Mouse (Mus musculus) hindbrain, embryonic 16.5 days (tissue): Measurements from ENCODE around the gene 4933430I17Rik. TPM values are rescaled to one million over a fixed set of nuclear protein-coding genes. Genes with fewer than 3 reads are reported as not detected.

Experiments
- ATAC-seq: fragments of 200-750 bp; cut with Nextera tagmentation; 2 replicates; pipeline ENCODE4 v1.8.0; 2017; ENCODE audit warnings: moderate TSS enrichment, moderate library complexity
- H3K27ac ChIP-seq: fragments of 300-500 bp; sonication (generic); 2 replicates; pipeline ENCODE4 v1.5.1; 2014; ENCODE audit warnings: low read depth, mild to moderate bottlenecking, control low read depth, low read length, moderate library complexity
- H3K27me3 ChIP-seq: fragments of 300-500 bp; sonication (generic); replicated peaks from 2 replicates; pipeline ENCODE4 v1.6.1; 2014; ENCODE audit warnings: low read length; ENCODE audit not compliant: control insufficient read depth, insufficient read depth
- H3K36me3 ChIP-seq: fragments of 300-500 bp; sonication (generic); 2 replicates; pipeline ENCODE4 v1.6.1; 2014; ENCODE audit warnings: mild to moderate bottlenecking, low read length, moderate library complexity, mixed read lengths; ENCODE audit not compliant: control insufficient read depth, insufficient read depth
- H3K4me1 ChIP-seq: fragments of 300-500 bp; sonication (generic); 2 replicates; pipeline ENCODE4 v1.6.1; 2014; ENCODE audit warnings: low read depth, low read length; ENCODE audit not compliant: control insufficient read depth, insufficient read depth
- H3K4me2 ChIP-seq: fragments of 300-500 bp; sonication (generic); 2 replicates; pipeline ENCODE4 v1.6.1; 2014; ENCODE audit warnings: mild to moderate bottlenecking, low read length, control low read depth, moderate library complexity
- H3K4me3 ChIP-seq: fragments of 300-500 bp; sonication (generic); 2 replicates; pipeline ENCODE4 v1.5.1; 2014; ENCODE audit warnings: mild to moderate bottlenecking, low read length, control low read depth, moderate library complexity
- H3K9ac ChIP-seq: fragments of 300-500 bp; sonication (generic); 2 replicates; pipeline ENCODE4 v1.6.1; 2014; ENCODE audit warnings: low read depth, mild to moderate bottlenecking, control low read depth, low read length, moderate library complexity
- H3K9me3 ChIP-seq: fragments of 300-500 bp; sonication (generic); 2 replicates; pipeline ENCODE4 v1.6.1; 2014; ENCODE audit warnings: mild to moderate bottlenecking, low read length, moderate library complexity; ENCODE audit not compliant: control insufficient read depth
- WGBS: fragments of 180-500 bp; shearing (Covaris S2); extraction: QIAGEN DNeasy Blood & Tissue Kit; methylation state at CpG from one replicate; pipeline ENCODE4 v1.1.7; 2014; 5-methylcytosine and 5-hydroxymethylcytosine counted together
- polyA plus RNA-seq: library from polyadenylated mRNA; unstranded; fragments of >200 nt; fragmentation: Nextera tagmentation; extraction: Ambion mirVana; gene quantifications from 2 replicates; pipeline ENCODE4 v1.2.1, GENCODE M21; 2015

Gene 4933430I17Rik
- polyA plus RNA-seq, 1 experiment from 2014 or later: 0.53 TPM

GRCm38 (mm10) chr4:62596051-62596450 lies 70.9 kb downstream of the 4933430I17Rik start:
- Histone ChIP-seq H3K9me3 (no peaks in the 10 kb centered on the region), H3K9ac (no peak overlapping the region), H3K27me3 (no peaks in the 10 kb centered on the region), H3K4me3 (no peak overlapping the region), H3K36me3 (no peaks in the 10 kb centered on the region), H3K4me2 (no peak overlapping the region), H3K27ac (no peak overlapping the region), H3K4me1 (no peaks in the 10 kb centered on the region)
- WGBS: 47% methylated on average over 5 of the region's 5 CpGs
- ATAC-seq: peak; percentile 77; the same call in 1 of the 2 replicates

Other genes starting within 250 kb of the 4933430I17Rik start
- 22.9 and 24.6 TPM in 2 replicates for gene Fkbp15, start 164.8 kb upstream of the 4933430I17Rik start, polyA plus RNA-seq
- 50.0 and 51.1 TPM in 2 replicates for gene Slc31a1, start 164.6 kb upstream of the 4933430I17Rik start, polyA plus RNA-seq
- 71.0 and 72.2 TPM in 2 replicates for gene Cdc26, start 116.7 kb upstream of the 4933430I17Rik start, polyA plus RNA-seq
- 12.4 and 15.8 TPM in 2 replicates for gene Prpf4, start 116.6 kb upstream of the 4933430I17Rik start, polyA plus RNA-seq
- gene Rnf183, start 90.1 kb upstream of the 4933430I17Rik start, polyA plus RNA-seq: 0.29 TPM in 1 of 2 replicates, not detected in the other
- 14.4 and 16.0 TPM in 2 replicates for gene Wdr31, start 54.5 kb upstream of the 4933430I17Rik start, polyA plus RNA-seq
- 0.63 and 0.80 TPM in 2 replicates for gene Bspry, start 45.3 kb upstream of the 4933430I17Rik start, polyA plus RNA-seq
- 11.2 and 11.5 TPM in 2 replicates for gene Hdhd3, start 21.9 kb upstream of the 4933430I17Rik start, polyA plus RNA-seq
- 72.2 and 75.6 TPM in 2 replicates for gene Alad, start 5.5 kb upstream of the 4933430I17Rik start, polyA plus RNA-seq
- 61.8 and 62.3 TPM in 2 replicates for gene Pole3, start 301 bp upstream of the 4933430I17Rik start, polyA plus RNA-seq
- 58.1 and 64.6 TPM in 2 replicates for gene Rgs3, start 34.5 kb downstream of the 4933430I17Rik start, polyA plus RNA-seq